Mouse (Mus musculus): Measurements from ENCODE around the gene Sept1.
"Not testable (repeated sequence)": the region's sequence is repeated elsewhere in the genome, so short reads cannot be mapped to it uniquely, and the experiment has no call there.

Sept1 gene

DNA sequence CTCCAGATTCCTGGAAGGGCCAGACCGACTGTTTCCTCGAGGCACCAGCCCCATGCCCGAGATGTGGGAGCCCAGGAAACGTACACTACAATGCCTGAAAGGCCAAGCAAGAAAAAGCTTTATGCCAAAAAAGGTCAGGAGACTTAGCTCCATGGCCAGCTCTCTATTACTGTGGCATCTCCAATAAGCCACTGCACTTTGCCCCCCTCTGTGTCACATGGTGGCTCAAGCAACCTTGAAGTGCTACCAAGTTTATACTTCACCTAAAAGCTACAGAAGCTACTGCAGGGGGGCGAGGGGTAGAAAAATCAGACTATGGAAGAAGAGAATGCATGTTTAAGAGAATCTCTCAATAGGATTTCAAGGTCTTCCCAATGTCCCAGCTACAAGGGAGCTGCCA lies 39.9 kb downstream of the Sept1 start:
- DNase-seq = peak; percentile 57

- no peak for DNase-seq
These were observed 42.3 kb downstream of the Sept1 start for GRCm38 (mm10) chr7:127190672-127191071.

- DNase-seq = no peak
These were observed 44.3 kb downstream of the Sept1 start for GRCm38 (mm10) chr7:127188305-127189276.

GRCm38 (mm10) chr7:127187351-127187750 lies 45.6 kb downstream of the Sept1 start:
- DNase-seq = no peak

DNA sequence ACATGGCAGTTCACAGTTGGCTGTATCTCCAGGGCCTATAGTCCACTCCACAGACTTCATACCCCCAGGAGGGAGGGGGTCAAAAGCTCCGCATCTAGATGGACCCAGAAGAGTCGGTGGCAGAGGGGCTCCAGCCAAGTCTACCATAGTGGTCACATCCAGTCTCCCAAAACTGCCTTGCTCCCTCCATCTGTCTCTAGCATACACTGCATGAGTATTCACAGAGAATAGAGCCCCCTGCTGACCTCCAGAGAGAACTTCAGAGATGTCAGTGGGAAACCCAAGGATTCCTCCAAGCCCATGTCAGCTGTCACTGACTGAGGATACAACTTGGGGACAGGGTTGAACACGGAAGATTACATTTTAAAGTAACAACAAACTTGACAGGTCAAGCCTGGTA lies 47.3 kb downstream of the Sept1 start:
- no peak for DNase-seq

- no peak for DNase-seq
These were observed 48.2 kb downstream of the Sept1 start for GRCm38 (mm10) chr7:127184720-127185119.

GRCm38 (mm10) chr7:127183828-127184227 lies 49.1 kb downstream of the Sept1 start:
- DNase-seq = no peak

DNA sequence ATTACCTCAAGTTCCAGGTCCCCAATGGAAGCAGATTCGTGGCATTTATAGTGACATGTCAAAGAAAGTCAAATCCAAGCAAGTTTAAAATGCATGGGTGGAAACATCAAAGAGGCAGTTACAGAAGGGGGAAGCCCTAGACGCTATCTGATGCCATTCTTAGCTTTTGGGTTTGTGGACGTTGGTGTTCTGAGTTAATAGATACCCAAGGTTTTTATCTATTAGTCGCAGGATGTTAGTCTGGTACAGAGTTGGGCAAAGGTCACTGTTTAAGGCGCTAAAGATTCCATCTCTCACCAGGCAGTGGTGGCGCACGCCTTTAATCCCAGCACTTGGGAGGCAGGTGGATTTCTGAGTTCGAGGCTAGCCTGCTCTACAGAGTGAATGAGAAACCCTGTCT lies 49.6 kb downstream of the Sept1 start:
- DNase-seq = no peak

DNA sequence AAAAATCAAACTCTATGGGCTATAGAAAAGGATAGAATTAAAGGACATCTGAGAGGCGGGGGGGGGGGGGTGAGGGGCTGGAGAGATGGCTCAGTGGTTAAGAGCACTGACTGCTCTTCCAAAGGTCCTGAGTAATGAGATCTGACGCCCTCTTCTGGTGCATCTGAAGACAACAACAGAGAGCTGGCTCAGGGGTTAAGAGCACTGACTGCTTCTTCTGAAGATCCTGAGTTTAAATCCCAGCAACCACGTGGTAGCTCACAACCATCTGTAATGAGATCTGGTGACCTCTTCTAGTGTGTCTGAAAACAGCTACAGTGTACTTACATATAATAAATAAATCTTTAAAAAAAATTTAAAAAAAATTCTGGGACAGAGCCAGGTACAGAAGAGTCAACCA lies 51.2 kb downstream of the Sept1 start:
- not testable (repeated sequence) for DNase-seq

GRCm38 (mm10) chr7:127180783-127181182 lies 52.1 kb downstream of the Sept1 start:
- no peak for DNase-seq

GRCm38 (mm10) chr7:127176937-127177336 lies 56.0 kb downstream of the Sept1 start:
- no peak for DNase-seq

DNA sequence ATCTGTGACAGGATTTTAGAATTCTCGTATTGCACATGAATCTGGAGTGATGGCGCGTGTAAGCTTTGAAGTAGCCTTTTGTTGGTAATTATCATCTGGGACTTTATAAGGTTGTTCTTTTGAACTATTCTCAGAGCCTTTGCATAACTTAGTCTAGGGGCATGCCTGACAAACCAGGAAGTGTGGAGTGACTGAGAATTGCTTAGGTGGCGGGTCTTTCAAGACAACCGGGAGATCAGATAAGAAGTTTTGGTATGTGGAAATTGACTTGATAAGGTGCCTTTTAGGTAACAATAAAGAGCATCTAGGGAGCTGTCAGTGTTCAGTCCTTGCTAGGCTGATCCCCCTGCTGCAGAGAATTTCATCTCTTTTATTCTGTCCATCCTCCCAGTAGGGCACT lies 66.4 kb downstream of the Sept1 start:
- DNase-seq = no peak

DNA sequence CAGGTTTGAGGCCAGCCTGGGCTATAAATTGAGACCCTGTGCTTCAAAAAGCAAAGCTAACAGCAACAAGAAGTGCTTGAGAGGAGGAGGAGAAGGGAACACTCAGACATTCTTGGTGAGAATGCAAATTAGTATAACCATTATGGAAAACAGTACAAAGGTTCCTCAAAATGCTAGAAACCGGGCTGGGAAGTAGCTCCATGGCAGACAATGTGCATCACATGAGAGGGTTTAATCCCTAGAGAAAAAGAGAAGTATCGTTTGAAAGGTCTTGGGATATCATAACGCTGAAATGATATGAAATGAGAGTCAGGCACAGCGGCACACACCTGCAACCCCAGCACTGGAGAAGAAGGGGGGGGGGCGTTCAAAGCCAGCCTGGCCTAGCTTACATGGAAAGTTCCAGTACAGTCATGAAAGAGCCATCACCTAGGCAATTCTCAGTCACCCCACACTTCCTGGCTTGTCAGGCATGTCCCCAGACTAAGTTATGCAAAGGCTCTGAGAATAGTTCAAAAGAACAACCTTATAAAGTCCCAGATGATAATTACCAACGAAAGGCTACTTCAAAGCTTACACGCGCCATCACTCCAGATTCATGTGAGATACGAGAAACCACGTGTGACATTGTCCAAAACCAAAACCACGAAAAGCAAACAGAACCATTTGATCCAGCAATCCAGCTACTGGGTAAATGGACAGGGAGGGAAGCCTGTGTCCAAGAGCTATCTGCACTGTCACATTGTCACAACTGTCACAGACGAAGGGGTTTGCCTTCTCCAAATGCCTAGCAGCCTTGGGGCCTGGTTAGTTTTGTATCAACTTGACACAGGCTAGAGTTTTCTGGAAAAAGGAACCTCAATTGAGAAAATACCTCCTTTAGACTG lies 67.1 kb downstream of the Sept1 start:
- no peak for DNase-seq
